Mouse (Mus musculus) adrenal gland, postnatal 10 days (tissue): Measurements from ENCODE around the gene Mrpl16. TPM values are rescaled to one million over a fixed set of nuclear protein-coding genes. Genes with fewer than 3 reads are reported as not detected.

Experiments
- total RNA-seq, 2 experiments: library from RNA; stranded (reverse); gene quantifications; 2 replicates each; pipeline ENCODE4 v1.2.3; 2021

The Mrpl16 gene
- total RNA-seq, 2 experiments from 2014 or later: 71.8 to 74.5 TPM

Other genes starting within 250 kb of the Mrpl16 start
- 1 to 10 TPM; 1.1 to 1.5 TPM for gene Ms4a4d, start 233.6 kb upstream of the Mrpl16 start, total RNA-seq
- gene Ms4a6d, start 165.5 kb upstream of the Mrpl16 start, total RNA-seq: 1 to 10 TPM; 2.7 to 3.8 TPM
- gene Ms4a2, start 146.7 kb upstream of the Mrpl16 start, total RNA-seq: under 1 TPM; 0.12 to 0.24 TPM
- gene Ms4a3, start 129.5 kb upstream of the Mrpl16 start, total RNA-seq: under 1 TPM in 1 of 2 experiments, not detected in 1; 0.63 TPM
- gene Oosp2, start 109.8 kb upstream of the Mrpl16 start, total RNA-seq: not detected
- gene Oosp1, start 79.2 kb upstream of the Mrpl16 start, total RNA-seq: 1 to 10 TPM in 1 of 2 experiments, not detected in 1; 1.2 TPM
- not detected for gene Oosp3, start 73.3 kb upstream of the Mrpl16 start, total RNA-seq
- gene Gif, start 22.8 kb upstream of the Mrpl16 start, total RNA-seq: not detected
- 1 to 10 TPM; 5.8 to 7.3 TPM for gene Stx3, start 49.0 kb downstream of the Mrpl16 start, total RNA-seq
- not detected for gene Olfr1417, start 68.8 kb downstream of the Mrpl16 start, total RNA-seq
- not detected for gene Olfr1418, start 90.7 kb downstream of the Mrpl16 start, total RNA-seq
- gene Olfr1419, start 104.7 kb downstream of the Mrpl16 start, total RNA-seq: not detected
- not detected for gene Olfr1420, start 116.2 kb downstream of the Mrpl16 start, total RNA-seq
- 10 to 100 TPM; 30.5 to 34.7 TPM for gene Patl1, start 142.0 kb downstream of the Mrpl16 start, total RNA-seq
- gene Osbp, start 195.6 kb downstream of the Mrpl16 start, total RNA-seq: 10 to 100 TPM; 60.8 to 65.6 TPM